Mouse (Mus musculus) forelimb bud, embryonic 11.5 days (tissue): Measurements from ENCODE around the gene Spon1.
A peak's percentile ranks its signal among the peaks of the same experiment; 100 is the strongest.

Source experiments
- DNase-seq: peaks from one replicate; pipeline ENCODE4 v3.0.0-alpha.2; 2012; ENCODE audit warnings: low read depth, low spot score

The Spon1 gene

GRCm38 (mm10) chr7:114087341-114087740 lies 321.5 kb downstream of the Spon1 start:
- no peak for DNase-seq

DNA sequence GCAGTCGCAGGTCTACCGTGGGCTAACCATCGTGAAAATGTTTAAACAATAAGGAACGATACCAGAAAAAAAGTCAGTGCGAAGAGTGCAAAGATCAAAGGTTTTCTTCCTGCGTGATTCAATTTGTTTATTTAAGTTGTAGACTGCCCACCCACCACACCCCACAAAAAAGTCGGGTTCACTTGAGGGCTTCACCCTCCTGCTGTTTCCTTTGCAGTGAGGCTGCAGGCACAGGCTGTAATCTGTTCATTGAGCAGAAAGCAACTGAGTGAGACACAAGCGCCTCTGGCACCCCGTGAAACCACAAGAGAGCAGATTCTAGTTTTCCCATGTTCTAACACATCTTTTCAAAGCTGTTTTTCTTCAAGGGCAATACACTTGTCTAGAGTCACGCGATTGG lies 322.2 kb downstream of the Spon1 start:
- peak; percentile 44 for DNase-seq

DNA sequence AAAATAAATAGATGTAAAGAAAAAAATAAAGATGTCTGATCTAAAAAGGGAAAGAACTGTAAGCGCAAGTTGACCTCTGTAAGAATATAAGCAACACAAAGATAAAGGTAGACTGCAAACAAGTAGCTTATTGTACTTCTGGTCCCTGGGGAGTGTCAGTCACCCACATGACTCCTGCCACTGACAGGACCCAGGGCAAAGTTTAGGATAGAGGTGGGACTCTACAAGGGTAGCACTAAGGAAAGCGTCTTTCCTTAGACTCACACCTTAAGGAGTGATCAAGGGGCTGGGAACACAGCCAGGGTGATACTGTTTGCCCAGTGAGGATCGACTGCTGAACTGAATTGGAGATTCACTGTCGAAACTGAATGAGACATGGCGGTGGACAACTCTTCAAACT lies 323.1 kb downstream of the Spon1 start:
- no peak for DNase-seq

- no peak for DNase-seq
Measured at GRCm38 (mm10) chr7:114090231-114090630, 324.4 kb downstream of the Spon1 start.

- DNase-seq = no peak
Measured at GRCm38 (mm10) chr7:114090892-114091545, 325.2 kb downstream of the Spon1 start.
